Mouse (Mus musculus) bone marrow, adult 2 months (tissue): ENCODE data around the gene Ddrgk1.

ENCODE experiments used
- CTCF ChIP-seq: fragments of 200-500 bp; IDR thresholded peaks from 2 replicates; pipeline ENCODE4 v1.5.1; 2011; ENCODE audit warnings: low read length, control low read depth; ENCODE audit not compliant: control insufficient read depth, insufficient read depth
- POLR2A ChIP-seq: fragments of 200-500 bp; IDR thresholded peaks from 2 replicates; pipeline ENCODE4 v1.6.1; 2011; ENCODE audit warnings: low read depth, mild to moderate bottlenecking, control low read depth, low read length, borderline replicate concordance; ENCODE audit not compliant: control insufficient read depth

DNA sequence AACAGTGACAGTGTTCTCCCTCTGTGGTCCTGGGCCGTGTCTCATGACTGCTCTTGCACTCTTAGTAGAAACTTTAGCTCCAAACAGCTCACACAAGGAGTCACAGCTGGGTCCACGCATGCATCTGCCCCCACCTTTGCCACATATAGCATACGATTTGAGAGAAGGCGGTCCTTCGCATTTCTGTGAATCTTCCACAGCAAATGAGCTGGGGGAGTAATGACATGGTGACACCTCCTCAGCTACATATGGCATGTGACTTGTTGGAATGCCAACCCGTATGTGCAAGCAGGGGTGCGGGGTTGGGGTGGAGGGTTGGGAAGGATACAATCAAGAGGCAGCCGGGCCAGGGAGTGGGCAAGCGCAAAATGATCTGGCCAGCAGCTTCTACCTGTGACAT lies 7.9 kb downstream of the Ddrgk1 start:
- no peak for TF ChIP-seq CTCF
- no peak for TF ChIP-seq POLR2A
